Mouse (Mus musculus): ENCODE data around the gene Dagla. TPM values are rescaled to one million over a fixed set of nuclear protein-coding genes. Genes with fewer than 3 reads are reported as not detected.

The Dagla gene
- polyA plus RNA-seq, 1 experiment, result 9.6 TPM

GRCm38 (mm10) chr19:10225767-10226166 is 78.9 kb downstream of the Dagla start:
- H3K4me2 ChIP-seq (ENCODE audit: low read depth), result no peak overlapping the region
- no peak overlapping the region for H3ac ChIP-seq (ENCODE audit: control insufficient read depth, insufficient read length)
- H3K36me3 ChIP-seq (ENCODE audit: control insufficient read depth, insufficient read depth), result no peaks in the 10 kb centered on the region
- no peak overlapping the region for H3K4me3 ChIP-seq
- peaks cover 63% of the 10 kb centered on the region for H3K27me3 ChIP-seq (ENCODE audit: control insufficient read depth, insufficient read depth, insufficient read length)
- H3K79me2 ChIP-seq (ENCODE audit: control insufficient read depth, insufficient read depth), result no peaks in the 10 kb centered on the region
- no peak for TF ChIP-seq REST (IDR thresholded peaks at IDR 0.05; ENCODE audit: insufficient read depth, insufficient read length)

DNA sequence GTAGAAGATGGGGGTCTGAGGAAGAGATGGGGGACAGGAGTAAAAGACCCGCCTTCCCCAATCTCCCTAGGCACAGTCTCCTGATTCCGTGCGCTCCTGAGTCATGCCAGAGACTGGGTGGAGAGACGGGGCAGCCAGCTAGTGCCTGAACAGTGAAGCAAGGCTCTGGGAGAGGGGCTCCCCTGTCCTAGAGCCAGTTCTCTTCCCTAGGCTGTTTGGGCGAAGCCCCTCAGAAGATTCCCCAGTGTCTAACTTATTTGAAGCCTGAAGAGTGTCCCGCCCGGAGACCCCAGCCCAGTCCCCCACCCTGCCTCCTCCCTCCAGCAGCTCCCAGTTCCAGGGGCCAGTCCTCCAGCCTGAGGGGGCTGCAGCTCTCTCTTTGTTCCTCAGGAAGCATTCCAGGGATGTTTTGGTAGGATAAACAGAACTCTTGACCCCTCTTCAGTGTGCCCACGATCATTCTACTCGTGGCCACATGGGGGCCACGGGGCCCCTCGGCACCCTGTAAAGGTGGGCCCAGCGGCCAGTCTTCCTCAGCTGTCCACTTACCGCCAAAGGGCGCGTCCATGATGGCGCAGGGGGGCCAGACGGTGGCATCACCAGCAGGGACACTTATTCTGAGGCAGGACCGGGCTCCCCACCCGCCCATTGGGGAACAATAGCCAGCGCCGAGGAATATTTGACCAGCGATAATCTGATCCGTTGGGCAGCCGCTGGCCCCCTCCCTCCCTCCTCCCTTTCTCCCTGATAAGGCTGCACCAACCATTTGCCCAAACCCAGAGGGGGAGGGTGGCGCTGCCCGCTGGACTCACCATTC is 79.8 kb downstream of the Dagla start:
- no peak overlapping the region for H3K4me2 ChIP-seq (ENCODE audit: low read depth)
- no peaks in the 10 kb centered on the region for H3K79me2 ChIP-seq (ENCODE audit: control insufficient read depth, insufficient read depth)
- TF ChIP-seq REST (IDR thresholded peaks at IDR 0.05; ENCODE audit: insufficient read depth, insufficient read length), result no peak
- TF ChIP-seq E2F4 (IDR thresholded peaks at IDR 0.05; ENCODE audit: insufficient read depth), result no peak
- TF ChIP-seq TCF3 (IDR thresholded peaks at IDR 0.05; ENCODE audit: insufficient read length, low read depth), result no peak
- no peak for TF ChIP-seq USF1 (IDR thresholded peaks at IDR 0.05; ENCODE audit: low read depth)
- no peak for TF ChIP-seq CEBPB (IDR thresholded peaks at IDR 0.05; ENCODE audit: insufficient read depth, poor library complexity, severe bottlenecking)
- TF ChIP-seq TCF12 (IDR thresholded peaks at IDR 0.05; ENCODE audit: insufficient read depth, poor library complexity, severe bottlenecking), result no peak
- no peak for TF ChIP-seq POLR2AphosphoS2 (IDR thresholded peaks at IDR 0.05; ENCODE audit: insufficient read length, low read depth)
- no peak for TF ChIP-seq MAX (IDR thresholded peaks at IDR 0.05; ENCODE audit: low read depth)
- TF ChIP-seq SRF (IDR thresholded peaks at IDR 0.05; ENCODE audit: control insufficient read depth, insufficient read length, low read depth), result no peak
- no peak for TF ChIP-seq MYOD1 (IDR thresholded peaks at IDR 0.05; ENCODE audit: control insufficient read depth in 1 of 3, insufficient read length in 2 of 3, low read depth in 2 of 3)
- no peak for TF ChIP-seq POLR2A (IDR thresholded peaks at IDR 0.05; ENCODE audit: insufficient read length, low read depth)
- no peak for TF ChIP-seq MYOG (IDR thresholded peaks at IDR 0.05; ENCODE audit: control insufficient read depth in 1 of 3, insufficient read depth in 1 of 3, insufficient read length in 2 of 3, low read depth in 2 of 3)
- H3K36me3 ChIP-seq (ENCODE audit: control insufficient read depth, insufficient read depth), result no peaks in the 10 kb centered on the region
- no peak overlapping the region for H3ac ChIP-seq (ENCODE audit: control insufficient read depth, insufficient read length)
- no peak overlapping the region for H3K4me3 ChIP-seq
- H3K27me3 ChIP-seq (ENCODE audit: control insufficient read depth, insufficient read depth, insufficient read length), result peaks cover 54% of the 10 kb centered on the region

- no peak overlapping the region for H3ac ChIP-seq (ENCODE audit: control insufficient read depth, insufficient read length)
- peaks cover 41% of the 10 kb centered on the region for H3K27me3 ChIP-seq (ENCODE audit: control insufficient read depth, insufficient read depth, insufficient read length)
- no peaks in the 10 kb centered on the region for H3K36me3 ChIP-seq (ENCODE audit: control insufficient read depth, insufficient read depth)
- no peaks in the 10 kb centered on the region for H3K79me2 ChIP-seq (ENCODE audit: control insufficient read depth, insufficient read depth)
- no peak for TF ChIP-seq E2F4 (IDR thresholded peaks at IDR 0.05; ENCODE audit: insufficient read depth)
- no peak for TF ChIP-seq REST (IDR thresholded peaks at IDR 0.05; ENCODE audit: insufficient read depth, insufficient read length)
- no peak for TF ChIP-seq SRF (IDR thresholded peaks at IDR 0.05; ENCODE audit: control insufficient read depth, insufficient read length, low read depth)
- TF ChIP-seq TCF12 (IDR thresholded peaks at IDR 0.05; ENCODE audit: insufficient read depth, poor library complexity, severe bottlenecking), result no peak
- TF ChIP-seq POLR2AphosphoS2 (IDR thresholded peaks at IDR 0.05; ENCODE audit: insufficient read length, low read depth), result no peak
- H3K4me2 ChIP-seq (ENCODE audit: low read depth), result no peak overlapping the region
- no peak overlapping the region for H3K4me3 ChIP-seq
Observed at GRCm38 (mm10) chr19:10223561-10223960, 81.1 kb downstream of the Dagla start.

DNA sequence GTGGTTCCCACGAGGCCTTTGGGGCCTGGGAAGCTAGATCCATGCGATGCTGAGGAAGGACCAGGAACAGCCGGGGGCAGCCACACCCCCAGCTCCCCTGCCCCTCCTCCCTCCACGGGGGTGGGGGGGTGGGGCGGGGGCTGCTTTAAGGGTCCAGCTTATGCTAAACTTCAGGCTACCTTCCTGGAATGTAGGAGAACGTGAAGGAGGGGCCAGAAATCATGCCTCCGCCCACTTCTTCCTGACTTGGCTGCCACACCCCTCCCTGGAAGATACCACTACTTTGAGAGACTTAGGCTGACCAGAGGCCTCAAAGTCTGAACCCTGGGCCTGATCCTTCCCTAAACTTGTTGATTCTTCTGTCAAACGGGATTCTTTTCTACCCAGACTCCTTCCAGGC is 82.0 kb downstream of the Dagla start:
- no peaks in the 10 kb centered on the region for H3K79me2 ChIP-seq (ENCODE audit: control insufficient read depth, insufficient read depth)
- H3K4me3 ChIP-seq, result no peak overlapping the region
- H3K4me2 ChIP-seq (ENCODE audit: low read depth), result no peak overlapping the region
- no peak overlapping the region for H3ac ChIP-seq (ENCODE audit: control insufficient read depth, insufficient read length)
- H3K36me3 ChIP-seq (ENCODE audit: control insufficient read depth, insufficient read depth), result no peaks in the 10 kb centered on the region
- H3K27me3 ChIP-seq (ENCODE audit: control insufficient read depth, insufficient read depth, insufficient read length), result peaks cover 38% of the 10 kb centered on the region
- TF ChIP-seq MYOD1 (IDR thresholded peaks at IDR 0.05; ENCODE audit: control insufficient read depth in 1 of 3, insufficient read length in 2 of 3, low read depth in 2 of 3) (no peak), REST (IDR thresholded peaks at IDR 0.05; ENCODE audit: insufficient read depth, insufficient read length) (no peak), E2F4 (IDR thresholded peaks at IDR 0.05; ENCODE audit: insufficient read depth) (no peak), MAX (IDR thresholded peaks at IDR 0.05; ENCODE audit: low read depth) (no peak), TCF3 (IDR thresholded peaks at IDR 0.05; ENCODE audit: insufficient read length, low read depth) (no peak), POLR2A (IDR thresholded peaks at IDR 0.05; ENCODE audit: insufficient read length, low read depth) (no peak), USF1 (IDR thresholded peaks at IDR 0.05; ENCODE audit: low read depth) (no peak), POLR2AphosphoS2 (IDR thresholded peaks at IDR 0.05; ENCODE audit: insufficient read length, low read depth) (no peak)

GRCm38 (mm10) chr19:10221585-10221984 is 83.1 kb downstream of the Dagla start:
- no peak overlapping the region for H3ac ChIP-seq (ENCODE audit: control insufficient read depth, insufficient read length)
- no peaks in the 10 kb centered on the region for H3K79me2 ChIP-seq (ENCODE audit: control insufficient read depth, insufficient read depth)
- TF ChIP-seq CEBPB (IDR thresholded peaks at IDR 0.05; ENCODE audit: insufficient read depth, poor library complexity, severe bottlenecking) (no peak), POLR2A (IDR thresholded peaks at IDR 0.05; ENCODE audit: insufficient read length, low read depth) (no peak), MYOD1 (IDR thresholded peaks at IDR 0.05; ENCODE audit: control insufficient read depth in 1 of 3, insufficient read length in 2 of 3, low read depth in 2 of 3) (peak in 2 of 3 experiments; percentile 13 to 14), MYOG (IDR thresholded peaks at IDR 0.05; ENCODE audit: control insufficient read depth in 1 of 3, insufficient read depth in 1 of 3, insufficient read length in 2 of 3, low read depth in 2 of 3) (peak in 1 of 3 experiments; percentile 48)
- H3K27me3 ChIP-seq (ENCODE audit: control insufficient read depth, insufficient read depth, insufficient read length), result peaks cover 37% of the 10 kb centered on the region
- no peaks in the 10 kb centered on the region for H3K36me3 ChIP-seq (ENCODE audit: control insufficient read depth, insufficient read depth)
- no peak overlapping the region for H3K4me3 ChIP-seq
- no peak overlapping the region for H3K4me2 ChIP-seq (ENCODE audit: low read depth)
